Mouse (Mus musculus) forebrain, embryonic 14.5 days (tissue): ENCODE measurements around the gene Dis3l2. TPM values are rescaled to one million over a fixed set of nuclear protein-coding genes. Genes with fewer than 3 reads are reported as not detected.

ENCODE experiments used
- polyA plus RNA-seq: library from polyadenylated mRNA; unstranded; fragments of >200 nt; fragmentation: Nextera tagmentation; extraction: Ambion mirVana; gene quantifications from 2 replicates; pipeline ENCODE4 v1.2.1, GENCODE M21; 2014

Gene Dis3l2
- polyA plus RNA-seq, 1 experiment from 2014 or later, result 32.2 TPM

Other genes starting within 250 kb of the Dis3l2 start
- gene Ptma, start 177.1 kb upstream of the Dis3l2 start, polyA plus RNA-seq, result 2,309 and 2,480 TPM in 2 replicates
- 78.1 and 86.3 TPM in 2 replicates for gene Pde6d, start 121.2 kb upstream of the Dis3l2 start, polyA plus RNA-seq
- gene Cops7b, start 120.9 kb upstream of the Dis3l2 start, polyA plus RNA-seq, result 61.7 and 65.4 TPM in 2 replicates
- gene Nppc, start 33.2 kb upstream of the Dis3l2 start, polyA plus RNA-seq, result 2.3 and 3.1 TPM in 2 replicates